Mouse (Mus musculus): ENCODE data around the gene Gm45837. TPM values are rescaled to one million over a fixed set of nuclear protein-coding genes. Genes with fewer than 3 reads are reported as not detected.
A peak's percentile ranks its signal among the peaks of the same experiment; 100 is the strongest.

Gm45837 gene
- polyA plus RNA-seq, 1 experiment from 2014 or later = not detected

DNA sequence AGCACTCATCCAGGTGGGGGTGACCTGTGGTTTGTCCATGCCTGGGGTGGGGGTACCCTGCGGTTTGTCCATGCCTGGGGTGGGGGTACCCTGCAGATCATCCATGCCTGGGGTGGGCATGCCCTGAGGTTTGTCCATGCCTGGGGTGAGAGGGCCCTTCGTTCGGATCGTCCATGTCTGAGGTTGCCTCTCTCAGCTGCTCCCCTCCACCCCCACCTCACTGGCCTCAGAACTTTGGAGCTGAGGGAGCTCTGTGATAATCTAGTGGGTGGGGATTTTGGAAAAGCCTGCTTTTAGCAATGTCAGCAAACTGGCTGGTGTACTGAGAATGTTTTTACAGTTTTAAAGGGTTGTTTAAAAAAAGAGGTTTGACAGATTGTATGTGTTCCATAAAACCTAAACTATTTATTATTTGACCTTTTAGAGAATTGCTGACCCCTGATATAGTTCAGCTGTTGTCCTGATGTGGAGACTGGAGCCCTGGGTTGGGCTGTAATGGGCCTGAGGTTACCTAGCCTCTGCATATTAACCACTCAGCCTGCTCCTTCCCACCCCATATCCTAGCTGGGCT, 18.7 kb upstream of the Gm45837 start:
- TF ChIP-seq CTCF (IDR thresholded peaks at IDR 0.05; ENCODE audit: low read depth) = no peak
- no peaks in the 10 kb centered on the region for H3K27me3 ChIP-seq (ENCODE audit: insufficient read depth, low read length)
- peaks cover 14% of the 10 kb centered on the region for H3K4me1 ChIP-seq (ENCODE audit: insufficient read depth)
- whole genome bisulfite sequencing = 33% methylated on average over 4 of the region's 4 CpGs
- H3K27ac ChIP-seq (ENCODE audit: low read depth) = peak overlapping the region; percentile 99
- H3K4me3 ChIP-seq (ENCODE audit: low read depth, low read length) = no peak overlapping the region
- peak; percentile 14; the same call in 1 of the 2 replicates for ATAC-seq (ENCODE audit: insufficient read depth)
- no peaks in the 10 kb centered on the region for H3K9me3 ChIP-seq (ENCODE audit: low read depth, low read length)
- H3K36me3 ChIP-seq (ENCODE audit: insufficient read depth) = peaks cover 47% of the 10 kb centered on the region
- peak overlapping the region; percentile 33 for H3K4me2 ChIP-seq
- DNase-seq = peak; percentile 84
- peak overlapping the region; percentile 13; the same call in 1 of the 2 replicates for H3K9ac ChIP-seq

GRCm38 (mm10) chr7:101393015-101393414, 17.7 kb upstream of the Gm45837 start:
- ATAC-seq (ENCODE audit: insufficient read depth) (peak; percentile 4; the same call in 1 of the 2 replicates), DNase-seq (peak; percentile 77)
- H3K36me3 ChIP-seq (ENCODE audit: insufficient read depth) = peaks cover 47% of the 10 kb centered on the region
- H3K27me3 ChIP-seq (ENCODE audit: insufficient read depth, low read length) = no peaks in the 10 kb centered on the region
- H3K4me2 ChIP-seq = peak overlapping the region; percentile 40
- H3K9me3 ChIP-seq (ENCODE audit: low read depth, low read length) = no peaks in the 10 kb centered on the region
- no peak overlapping the region for H3K4me3 ChIP-seq (ENCODE audit: low read depth, low read length)
- WGBS = 30% methylated on average over 4 of the region's 4 CpGs
- H3K27ac ChIP-seq (ENCODE audit: low read depth) = peak overlapping the region; percentile 99
- no peak for TF ChIP-seq CTCF (IDR thresholded peaks at IDR 0.05; ENCODE audit: low read depth)
- H3K4me1 ChIP-seq (ENCODE audit: insufficient read depth) = peaks cover 14% of the 10 kb centered on the region
- H3K9ac ChIP-seq = peak overlapping the region; percentile 1; the same call in 1 of the 2 replicates

DNA sequence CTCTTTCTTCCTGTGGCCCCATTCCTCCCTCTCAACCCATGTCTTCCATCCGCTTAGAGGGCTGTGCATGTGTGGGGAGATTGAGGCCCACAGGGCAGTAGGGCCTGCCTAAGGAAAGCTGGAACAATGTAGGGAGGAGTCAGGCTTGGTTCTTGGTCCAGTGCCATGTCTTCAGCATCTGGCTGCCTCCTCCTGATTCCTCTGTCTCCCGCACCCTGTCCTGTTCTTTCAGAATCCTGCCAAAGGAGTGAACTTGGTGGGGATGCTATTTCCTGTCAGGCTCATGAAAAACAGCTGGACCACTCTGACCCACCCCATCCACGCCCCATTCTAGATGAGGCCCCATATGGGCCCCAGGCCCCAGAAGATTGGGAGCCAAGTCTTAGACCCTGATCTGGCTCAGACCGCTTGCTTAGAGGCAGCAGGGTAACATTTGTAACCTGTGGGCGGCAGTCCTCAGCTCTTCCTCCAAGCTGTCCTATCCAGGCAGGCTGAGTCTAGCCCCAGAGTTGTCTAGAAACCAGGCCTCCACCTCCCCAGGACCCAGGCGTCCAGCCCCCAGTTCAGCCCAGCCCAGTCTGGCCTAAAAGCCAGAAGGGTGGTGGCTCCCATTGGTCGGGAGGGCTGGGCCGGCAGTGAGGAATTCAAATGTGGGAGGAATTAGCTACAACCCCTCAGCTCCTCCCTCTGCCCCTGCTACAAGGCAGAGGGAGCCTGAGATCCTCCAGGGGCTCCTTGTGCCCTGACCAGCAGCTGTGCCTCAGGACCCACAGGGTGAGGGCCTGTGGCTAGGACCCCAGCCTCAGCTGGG, 16.8 kb upstream of the Gm45837 start:
- H3K9me3 ChIP-seq (ENCODE audit: low read depth, low read length) = no peaks in the 10 kb centered on the region
- peak overlapping the region; percentile 79 for H3K4me2 ChIP-seq
- DNase-seq (peak; percentile 94), ATAC-seq (ENCODE audit: insufficient read depth) (peak; percentile 91)
- H3K36me3 ChIP-seq (ENCODE audit: insufficient read depth) = peaks cover 49% of the 10 kb centered on the region
- H3K27ac ChIP-seq (ENCODE audit: low read depth) = peak overlapping the region; percentile 99
- peak overlapping the region; percentile 48 for H3K4me3 ChIP-seq (ENCODE audit: low read depth, low read length)
- no peak for TF ChIP-seq CTCF (IDR thresholded peaks at IDR 0.05; ENCODE audit: low read depth)
- no peaks in the 10 kb centered on the region for H3K27me3 ChIP-seq (ENCODE audit: insufficient read depth, low read length)
- peak overlapping the region; percentile 54 for H3K9ac ChIP-seq
- 21% methylated on average over 8 of the region's 8 CpGs for WGBS
- H3K4me1 ChIP-seq (ENCODE audit: insufficient read depth) = peaks cover 14% of the 10 kb centered on the region

DNA sequence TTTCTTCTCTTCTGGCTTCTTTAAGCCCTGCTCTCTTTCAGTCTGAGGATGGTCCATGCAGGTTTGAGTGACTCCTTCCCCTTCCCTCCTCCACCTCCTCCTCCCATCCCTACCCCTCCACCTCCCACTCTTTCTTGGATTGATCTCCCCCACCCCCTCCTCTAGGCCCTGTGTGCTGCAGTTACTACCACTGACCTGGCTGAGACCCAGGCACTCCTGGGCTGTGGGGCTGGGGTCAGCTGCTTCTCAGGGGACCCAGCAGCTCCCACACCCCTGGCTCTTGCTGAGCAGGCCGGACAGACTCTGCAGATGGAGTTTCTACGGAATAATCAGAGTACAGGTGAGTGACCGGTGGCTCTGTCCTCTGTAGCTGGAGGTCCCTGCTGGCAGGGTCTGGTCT, 16.1 kb upstream of the Gm45837 start:
- no peak for TF ChIP-seq CTCF (IDR thresholded peaks at IDR 0.05; ENCODE audit: low read depth)
- ATAC-seq (ENCODE audit: insufficient read depth) (peak; percentile 2; the same call in 1 of the 2 replicates), DNase-seq (no peak)
- H3K36me3 ChIP-seq (ENCODE audit: insufficient read depth) = peaks cover 50% of the 10 kb centered on the region
- peak overlapping the region; percentile 54 for H3K9ac ChIP-seq
- peak overlapping the region; percentile 79 for H3K4me2 ChIP-seq
- H3K27me3 ChIP-seq (ENCODE audit: insufficient read depth, low read length) = no peaks in the 10 kb centered on the region
- WGBS = 46% methylated on average over 3 of the region's 3 CpGs
- H3K9me3 ChIP-seq (ENCODE audit: low read depth, low read length) = no peaks in the 10 kb centered on the region
- peaks cover 14% of the 10 kb centered on the region for H3K4me1 ChIP-seq (ENCODE audit: insufficient read depth)
- peak overlapping the region; percentile 99 for H3K27ac ChIP-seq (ENCODE audit: low read depth)
- H3K4me3 ChIP-seq (ENCODE audit: low read depth, low read length) = peak overlapping the region; percentile 48

GRCm38 (mm10) chr7:101395471-101395870, 15.2 kb upstream of the Gm45837 start:
- H3K27ac ChIP-seq (ENCODE audit: low read depth) = peak overlapping the region; percentile 99; the same call in 1 of the 2 replicates
- H3K4me2 ChIP-seq = peak overlapping the region; percentile 79
- TF ChIP-seq CTCF (IDR thresholded peaks at IDR 0.05; ENCODE audit: low read depth) = no peak
- H3K4me1 ChIP-seq (ENCODE audit: insufficient read depth) = peaks cover 14% of the 10 kb centered on the region
- peak overlapping the region; percentile 54 for H3K9ac ChIP-seq
- 52% methylated on average over 2 of the region's 2 CpGs for WGBS
- no peak for ATAC-seq (ENCODE audit: insufficient read depth)
- H3K4me3 ChIP-seq (ENCODE audit: low read depth, low read length) = peak overlapping the region; percentile 48
- no peaks in the 10 kb centered on the region for H3K9me3 ChIP-seq (ENCODE audit: low read depth, low read length)
- DNase-seq = peak; percentile 61
- H3K27me3 ChIP-seq (ENCODE audit: insufficient read depth, low read length) = no peaks in the 10 kb centered on the region
- H3K36me3 ChIP-seq (ENCODE audit: insufficient read depth) = peaks cover 52% of the 10 kb centered on the region

GRCm38 (mm10) chr7:101397175-101397574, 13.5 kb upstream of the Gm45837 start:
- Histone ChIP-seq H3K9ac (no peak overlapping the region), H3K9me3 (ENCODE audit: low read depth, low read length) (no peaks in the 10 kb centered on the region), H3K27ac (ENCODE audit: low read depth) (no peak overlapping the region), H3K4me1 (ENCODE audit: insufficient read depth) (peaks cover 14% of the 10 kb centered on the region), H3K4me3 (ENCODE audit: low read depth, low read length) (no peak overlapping the region), H3K27me3 (ENCODE audit: insufficient read depth, low read length) (no peaks in the 10 kb centered on the region), H3K36me3 (ENCODE audit: insufficient read depth) (peaks cover 66% of the 10 kb centered on the region), H3K4me2 (no peak overlapping the region)
- no peak for DNase-seq
- TF ChIP-seq CTCF (IDR thresholded peaks at IDR 0.05; ENCODE audit: low read depth) = no peak
- no peak for ATAC-seq (ENCODE audit: insufficient read depth)
- WGBS = 87% methylated on average over 4 of the region's 4 CpGs

GRCm38 (mm10) chr7:101401510-101401909, 9.2 kb upstream of the Gm45837 start:
- H3K4me3 ChIP-seq (ENCODE audit: low read depth, low read length) = no peak overlapping the region
- 89% methylated on average over 7 of the region's 7 CpGs for WGBS
- no peaks in the 10 kb centered on the region for H3K27me3 ChIP-seq (ENCODE audit: insufficient read depth, low read length)
- H3K36me3 ChIP-seq (ENCODE audit: insufficient read depth) = peaks cover 97% of the 10 kb centered on the region
- no peaks in the 10 kb centered on the region for H3K9me3 ChIP-seq (ENCODE audit: low read depth, low read length)
- TF ChIP-seq CTCF (IDR thresholded peaks at IDR 0.05; ENCODE audit: low read depth) = no peak
- H3K4me1 ChIP-seq (ENCODE audit: insufficient read depth) = no peaks in the 10 kb centered on the region
- no peak overlapping the region for H3K27ac ChIP-seq (ENCODE audit: low read depth)
- no peak for DNase-seq
- no peak overlapping the region for H3K4me2 ChIP-seq
- no peak for ATAC-seq (ENCODE audit: insufficient read depth)
- H3K9ac ChIP-seq = no peak overlapping the region

Data from lung, embryonic 14.5 days (tissue).